Mouse (Mus musculus) liver, postnatal 0 days (tissue): ENCODE data around the gene Dpp7.

Experiments
- CTCF ChIP-seq: sonication (generic); IDR thresholded peaks from 2 replicates; pipeline ENCODE4 v1.5.1; 2016; ENCODE audit warnings: antibody characterized with exemption, low read depth
- EP300 ChIP-seq: IDR thresholded peaks from 2 replicates; pipeline ENCODE4 v1.6.1; 2016; ENCODE audit warnings: antibody characterized with exemption, low read depth, mild to moderate bottlenecking

DNA sequence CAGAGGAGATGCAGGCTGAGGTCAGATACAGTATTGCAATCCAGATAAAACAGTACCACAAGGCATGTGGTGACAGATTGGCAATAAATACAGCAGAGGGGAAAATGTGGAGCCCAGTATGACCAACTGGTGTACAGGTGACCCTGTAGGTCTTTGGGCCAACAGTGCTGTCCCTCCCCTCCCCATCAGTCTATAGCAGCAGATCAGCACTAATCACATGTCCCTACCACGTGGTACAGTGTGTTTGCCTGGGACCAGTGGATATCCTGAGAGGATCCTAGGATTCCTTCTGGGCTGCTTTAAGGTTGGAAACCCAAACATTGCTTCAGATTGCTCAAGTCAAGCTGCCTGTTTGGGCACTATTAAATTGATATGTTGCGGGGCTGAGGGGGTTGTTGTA lies 22.6 kb downstream of the Dpp7 start:
- TF ChIP-seq CTCF (no peak), EP300 (no peak)
